Comparison of ENCODE assay signal across 8 mouse cellular contexts in the genomic region with DNA sequence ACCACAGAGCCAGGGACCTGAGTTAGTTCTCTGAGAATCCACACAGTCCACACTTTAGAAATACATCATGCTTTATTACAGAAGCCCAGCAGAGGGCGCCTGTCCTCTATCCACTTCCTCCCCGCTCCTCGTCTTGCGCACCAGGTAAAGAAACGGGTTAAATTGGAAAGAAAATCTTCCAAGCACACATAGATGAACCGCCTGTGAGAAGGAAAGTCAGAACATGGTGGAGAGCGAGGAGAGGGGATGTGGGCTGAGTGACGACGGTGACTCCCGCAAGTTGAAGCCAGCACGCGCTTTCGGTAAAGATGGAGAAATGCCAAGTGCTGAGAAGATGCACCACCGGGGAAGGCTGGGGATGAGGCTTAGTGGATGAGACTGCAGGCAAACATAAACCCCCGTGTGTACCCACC. TPM values are rescaled to one million over a fixed set of nuclear protein-coding genes. Genes with fewer than 3 reads are reported as not detected.
A peak's percentile ranks its signal among the peaks of the same experiment; 100 is the strongest.
DNase-seq lines count a peak whose midpoint lies in the region; ATAC-seq and TF ChIP-seq lines count a peak whose summit lies in the region.

No protein-coding gene starts in this region.

- TF ChIP-seq EP300 in lung, postnatal 0 days (IDR thresholded peaks at IDR 0.05) = peak; percentile 55

- no peaks in the 10 kb centered on the region for H3K4me1 ChIP-seq in forebrain, postnatal 0 days (ENCODE audit: insufficient read depth)
- H3K4me1 ChIP-seq in hindbrain, embryonic 11.5 days (replicated peaks; ENCODE audit: control insufficient read depth, insufficient read depth, low read length) = 0 out of 2 replicates have a peak, but pooled peaks cover 2% of the 10 kb centered on the region
- peaks cover 4% of the 10 kb centered on the region; the same call in 1 of the 2 replicates for H3K4me1 ChIP-seq in lung, postnatal 0 days (ENCODE audit: insufficient read depth, low read depth, low read length)

- WGBS in forebrain, postnatal 0 days = under 1% methylated on average over 15 of the region's 15 CpGs
- 3% methylated on average over 15 of the region's 15 CpGs for WGBS in hindbrain, embryonic 11.5 days
- under 1% methylated on average over 15 of the region's 15 CpGs for WGBS in lung, postnatal 0 days

- DNase-seq in Muller cell, postnatal 12 days (ENCODE audit: inconsistent ontology term) = peak; percentile 67
- DNase-seq in cerebellum, adult 18-20 months = peak; percentile 78 to 85
- peak; percentile 91 for DNase-seq in forebrain, postnatal 0 days
- peak; percentile 87 for DNase-seq in hindbrain, embryonic 11.5 days (ENCODE audit: low spot score)
- DNase-seq in layer of hippocampus, postnatal 10 days (ENCODE audit: low spot score in 2 of 2) = peak; percentile 82 to 84
- peak; percentile 90 for DNase-seq in lung, postnatal 0 days (ENCODE audit: low spot score)
- DNase-seq in retina, embryonic 14.5 days (ENCODE audit: low spot score) = peak; percentile 93
- peak; percentile 55 for DNase-seq in yolk sac, embryonic 10.5 days (ENCODE audit: low spot score)

- H3K36me3 ChIP-seq in forebrain, postnatal 0 days (ENCODE audit: insufficient read depth) = no peaks in the 10 kb centered on the region
- no peaks in the 10 kb centered on the region for H3K36me3 ChIP-seq in hindbrain, embryonic 11.5 days (ENCODE audit: control insufficient read depth, insufficient read depth, low read length)
- H3K36me3 ChIP-seq in lung, postnatal 0 days (ENCODE audit: insufficient read depth, low read length) = no peaks in the 10 kb centered on the region

- ATAC-seq in forebrain, postnatal 0 days = peak; percentile 83
- ATAC-seq in hindbrain, embryonic 11.5 days (ENCODE audit: low FRiP score) = peak; percentile 53; the same call in 1 of the 2 replicates
- ATAC-seq in lung, postnatal 0 days = peak; percentile 34

- peak overlapping the region; percentile 73 for H3K27ac ChIP-seq in forebrain, postnatal 0 days (ENCODE audit: low read depth, low read length)
- H3K27ac ChIP-seq in hindbrain, embryonic 11.5 days (ENCODE audit: low read depth, low read length) = no peak overlapping the region
- peak overlapping the region; percentile 76 for H3K27ac ChIP-seq in lung, postnatal 0 days (ENCODE audit: low read length)

- no peaks in the 10 kb centered on the region for H3K27me3 ChIP-seq in forebrain, postnatal 0 days (ENCODE audit: insufficient read depth, low read length)
- no peaks in the 10 kb centered on the region for H3K27me3 ChIP-seq in hindbrain, embryonic 11.5 days (ENCODE audit: control insufficient read depth, insufficient read depth, low read length)
- H3K27me3 ChIP-seq in lung, postnatal 0 days (replicated peaks; ENCODE audit: insufficient read depth, low read length) = no peaks in the 10 kb centered on the region

- peak overlapping the region; percentile 43 for H3K4me3 ChIP-seq in forebrain, postnatal 0 days (ENCODE audit: low read depth, low read length)
- peak overlapping the region; percentile 26 for H3K4me3 ChIP-seq in hindbrain, embryonic 11.5 days (ENCODE audit: low read depth, low read length)
- peak overlapping the region; percentile 29 for H3K4me3 ChIP-seq in lung, postnatal 0 days (ENCODE audit: low read depth, low read length)

- TF ChIP-seq CTCF in forebrain, postnatal 0 days (IDR thresholded peaks at IDR 0.05; ENCODE audit: low read depth) = peak; percentile 85
- TF ChIP-seq CTCF in lung, postnatal 0 days (IDR thresholded peaks at IDR 0.05) = peak; percentile 84

- peak overlapping the region; percentile 58 for H3K4me2 ChIP-seq in forebrain, postnatal 0 days (ENCODE audit: low read depth)
- H3K4me2 ChIP-seq in hindbrain, embryonic 11.5 days (replicated peaks; ENCODE audit: low read depth, low read length) = peak overlapping the region; percentile 42
- peak overlapping the region; percentile 65 for H3K4me2 ChIP-seq in lung, postnatal 0 days (replicated peaks; ENCODE audit: low read depth, low read length)

- H3K9ac ChIP-seq in forebrain, postnatal 0 days = peak overlapping the region; percentile 45
- no peak overlapping the region for H3K9ac ChIP-seq in hindbrain, embryonic 11.5 days (ENCODE audit: low read depth, low read length)
- H3K9ac ChIP-seq in lung, postnatal 0 days (replicated peaks; ENCODE audit: low read depth) = no peak overlapping the region

- no peaks in the 10 kb centered on the region for H3K9me3 ChIP-seq in forebrain, postnatal 0 days (ENCODE audit: low read length)
- H3K9me3 ChIP-seq in hindbrain, embryonic 11.5 days (ENCODE audit: control insufficient read depth, low read length) = no peaks in the 10 kb centered on the region
- no peaks in the 10 kb centered on the region for H3K9me3 ChIP-seq in lung, postnatal 0 days (ENCODE audit: low read length)

RNA-seq across cellular contexts. Expression of a gene that starts 7.8 kb away (rescaled TPM):
- total RNA-seq in forebrain, postnatal 0 days (2014; rRNA removed) = 0.15 TPM in 1 of 2 replicates, not detected in the other
- polyA plus RNA-seq in forebrain, postnatal 0 days (2015; fragmentation: Nextera tagmentation; extraction: Ambion mirVana) = not detected in 2 replicates
- 0.32 TPM in 1 of 2 replicates, not detected in the other for polyA plus RNA-seq in hindbrain, embryonic 11.5 days (2014; fragmentation: Nextera tagmentation; extraction: Ambion mirVana)
- total RNA-seq in layer of hippocampus, postnatal 10 days (2021) = not detected
- 1.1 and 1.7 TPM in 2 replicates for polyA plus RNA-seq in lung, postnatal 0 days (2015; fragmentation: Nextera tagmentation; extraction: Ambion mirVana)

RNA-seq across cellular contexts. Expression of a gene that starts 9.3 kb away (rescaled TPM):
- total RNA-seq in forebrain, postnatal 0 days (2014; rRNA removed) = not detected in 2 replicates
- not detected in 2 replicates for polyA plus RNA-seq in forebrain, postnatal 0 days (2015; fragmentation: Nextera tagmentation; extraction: Ambion mirVana)
- not detected in 2 replicates for polyA plus RNA-seq in hindbrain, embryonic 11.5 days (2014; fragmentation: Nextera tagmentation; extraction: Ambion mirVana)
- total RNA-seq in layer of hippocampus, postnatal 10 days (2021) = not detected
- polyA plus RNA-seq in lung, postnatal 0 days (2015; fragmentation: Nextera tagmentation; extraction: Ambion mirVana) = not detected in 2 replicates

RNA-seq across cellular contexts. Expression of a gene that starts 31.7 kb away (rescaled TPM):
- 29.5 and 42.0 TPM in 2 replicates for total RNA-seq in forebrain, postnatal 0 days (2014; rRNA removed)
- 8.5 and 10.4 TPM in 2 replicates for polyA plus RNA-seq in forebrain, postnatal 0 days (2015; fragmentation: Nextera tagmentation; extraction: Ambion mirVana)
- 6.9 and 8.7 TPM in 2 replicates for polyA plus RNA-seq in hindbrain, embryonic 11.5 days (2014; fragmentation: Nextera tagmentation; extraction: Ambion mirVana)
- total RNA-seq in layer of hippocampus, postnatal 10 days (2021) = 10 to 100 TPM; 42.6 to 44.1 TPM
- polyA plus RNA-seq in lung, postnatal 0 days (2015; fragmentation: Nextera tagmentation; extraction: Ambion mirVana) = 11.4 and 15.2 TPM in 2 replicates

RNA-seq across cellular contexts. Expression of a gene that starts 34.4 kb away (rescaled TPM):
- total RNA-seq in forebrain, postnatal 0 days (2014; rRNA removed) = not detected in 2 replicates
- not detected in 2 replicates for polyA plus RNA-seq in forebrain, postnatal 0 days (2015; fragmentation: Nextera tagmentation; extraction: Ambion mirVana)
- polyA plus RNA-seq in hindbrain, embryonic 11.5 days (2014; fragmentation: Nextera tagmentation; extraction: Ambion mirVana) = not detected in 2 replicates
- not detected for total RNA-seq in layer of hippocampus, postnatal 10 days (2021)
- polyA plus RNA-seq in lung, postnatal 0 days (2015; fragmentation: Nextera tagmentation; extraction: Ambion mirVana) = 483 and 564 TPM in 2 replicates

RNA-seq across cellular contexts. Expression of a gene that starts 37.8 kb away (rescaled TPM):
- total RNA-seq in forebrain, postnatal 0 days (2014; rRNA removed) = 21.2 and 30.9 TPM in 2 replicates
- 20.9 and 22.1 TPM in 2 replicates for polyA plus RNA-seq in forebrain, postnatal 0 days (2015; fragmentation: Nextera tagmentation; extraction: Ambion mirVana)
- 37.8 and 41.4 TPM in 2 replicates for polyA plus RNA-seq in hindbrain, embryonic 11.5 days (2014; fragmentation: Nextera tagmentation; extraction: Ambion mirVana)
- 10 to 100 TPM; 23.3 to 24.4 TPM for total RNA-seq in layer of hippocampus, postnatal 10 days (2021)
- 19.2 and 21.4 TPM in 2 replicates for polyA plus RNA-seq in lung, postnatal 0 days (2015; fragmentation: Nextera tagmentation; extraction: Ambion mirVana)
